In genomic region chr17:64575240-64575639, GRCm38 (mm10) we compare ENCODE assay signal across 8 mouse cellular contexts. TPM values are rescaled to one million over a fixed set of nuclear protein-coding genes. Genes with fewer than 3 reads are reported as not detected.
DNase-seq lines count a peak whose midpoint lies in the region; ATAC-seq lines count a peak whose summit lies in the region.
"Had no signal": no experiment of that assay in that cellular context is flagged by ENCODE, and none has a peak within 500 bp of the region (broad histone marks: within the 10 kb centered on the region; RNA-seq: fewer than 3 reads in every experiment).

No protein-coding gene starts in this region.

- intact Hi-C loops in left cerebral cortex, postnatal 36 days (cut with DNase I) = no loop called here

- DNase-seq in ovary, postnatal 14 days (ENCODE audit: low spot score) = peak; percentile 11
- DNase-seq in ovary, adult 18-20 months (ENCODE audit: low spot score) = no peak
- DNase-seq in c-Kit-positive CD71-positive TER-119-positive erythroid progenitor cells, embryonic 14.5 days (ENCODE audit: low spot score) = peak; percentile 48
- DNase-seq in cerebellum, adult 9-11 months = no peak
- DNase-seq in layer of hippocampus, adult 11-12 months (ENCODE audit: low spot score) = no peak
- DNase-seq in left cerebral cortex, postnatal 36 days (ENCODE audit: low spot score in 2 of 2) = no peak
- DNase-seq: embryo, embryonic 11 days had no signal

- ATAC-seq in megakaryocyte progenitor cell, adult 5-6 weeks (replicated peaks; ENCODE audit: poor library complexity) = peak; percentile 80

RNA-seq across cellular contexts. Expression of gene Man2a1, which starts 25.3 kb away (rescaled TPM):
- 31.5 and 34.7 TPM in 2 replicates for total RNA-seq in megakaryocyte progenitor cell, adult 5-6 weeks (2015)
- 32.9 and 35.3 TPM in 2 replicates for total RNA-seq in megakaryocyte progenitor cell, adult 5-6 weeks (2017)
- 10 to 100 TPM; 20.4 to 21.2 TPM for total RNA-seq in left cerebral cortex, postnatal 36 days (2021)

Comparison
In these comparisons a context has a peak if more than half of its experiments do, and no peak if none do; other contexts are left out.
1. DNase-seq: peak in ovary, postnatal 14 days (single experiment) and c-Kit-positive CD71-positive TER-119-positive erythroid progenitor cells, embryonic 14.5 days (single experiment); none in ovary, adult 18-20 months (single experiment), cerebellum, adult 9-11 months (single experiment), layer of hippocampus, adult 11-12 months (single experiment) and left cerebral cortex, postnatal 36 days (0 of 2).